Mouse (Mus musculus) brain, embryonic 14.5 days (tissue): ENCODE measurements at regions not wholly inside any gene's neighbourhood (a gene's known extent, or its start where the extent isn't known, plus 50 kb on each side); places are given as distances from the start of the nearest gene placed in this dataset.

Experiments used
- DNase-seq: peaks from one replicate; pipeline ENCODE4 v3.0.0-alpha.2; 2011; ENCODE audit warnings: low read depth
- CTCF ChIP-seq: fragments of 200-500 bp; IDR thresholded peaks from 2 replicates; pipeline ENCODE4 v1.5.1; 2012; ENCODE audit warnings: inconsistent platforms, mild to moderate bottlenecking, moderate library complexity, borderline replicate concordance; ENCODE audit not compliant: insufficient read depth, insufficient read length; ENCODE audit errors: extremely low read depth
- POLR2A ChIP-seq: fragments of 200-500 bp; IDR thresholded peaks from 2 replicates; pipeline ENCODE4 v1.6.1; 2012; ENCODE audit warnings: mild to moderate bottlenecking, inconsistent platforms, borderline replicate concordance; ENCODE audit not compliant: poor library complexity, insufficient read depth, insufficient read length, severe bottlenecking; ENCODE audit errors: extremely low read depth

DNA sequence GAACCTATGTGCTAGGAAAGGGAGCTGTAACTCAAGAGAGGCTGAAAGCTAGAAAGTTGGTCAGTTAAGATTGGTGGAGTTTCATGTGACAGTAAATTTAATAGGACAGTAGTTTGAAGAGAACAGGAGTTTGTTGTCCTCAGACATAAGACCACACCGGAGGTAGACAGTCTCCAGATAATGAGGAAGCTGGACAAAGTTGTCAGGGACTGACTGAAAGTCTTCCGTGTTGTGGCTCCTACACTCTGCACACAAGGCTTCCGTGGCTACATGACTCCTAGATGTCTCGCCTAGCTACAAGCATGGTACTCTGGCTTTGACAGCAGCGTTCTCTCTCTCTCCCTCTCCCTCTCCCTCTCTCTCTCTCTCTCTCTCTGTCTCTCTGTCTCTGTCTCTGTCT lies 171.9 kb upstream of the Rreb1 start:
- no peak for TF ChIP-seq POLR2A
- no peak for TF ChIP-seq CTCF
- DNase-seq = no peak

DNA sequence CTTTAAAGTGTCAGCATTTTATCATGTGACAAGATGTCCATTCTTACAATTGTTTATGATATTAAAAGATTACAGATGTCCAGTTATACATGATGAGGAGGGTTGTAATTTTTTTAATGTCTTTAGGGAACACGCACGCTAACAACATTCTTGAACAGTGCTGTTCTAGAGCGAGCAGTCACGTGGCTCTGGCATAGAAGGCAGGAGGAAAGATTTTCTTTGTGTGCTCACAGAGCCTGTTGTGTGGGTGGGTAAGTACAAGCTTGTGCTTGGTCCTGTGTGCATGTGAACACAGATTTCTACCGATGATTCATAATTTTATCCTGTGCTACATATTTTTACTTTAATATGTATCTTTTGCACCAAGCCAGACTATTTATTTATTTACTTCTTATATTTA lies 169.1 kb upstream of the Rreb1 start:
- TF ChIP-seq CTCF (no peak), POLR2A (no peak)
- no peak for DNase-seq

DNA sequence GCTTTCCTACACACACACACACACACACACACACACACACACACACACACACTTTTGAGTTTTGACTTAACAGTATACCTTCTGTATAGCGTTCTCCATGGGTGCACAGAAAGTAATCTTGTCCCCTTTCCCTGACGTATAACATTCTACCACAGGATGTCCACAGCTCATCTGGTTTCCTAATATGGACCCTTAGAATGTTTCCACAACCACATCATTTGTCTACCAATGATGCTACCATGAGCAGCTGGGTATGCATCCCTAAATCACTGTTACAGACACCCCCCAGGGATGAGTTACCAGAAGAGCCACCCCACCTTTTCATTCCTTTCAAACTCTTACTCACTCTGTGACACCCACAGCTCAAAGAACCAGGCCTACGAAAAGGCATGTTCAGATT lies 166.8 kb upstream of the Rreb1 start:
- DNase-seq = no peak
- TF ChIP-seq POLR2A (no peak), CTCF (no peak)

DNA sequence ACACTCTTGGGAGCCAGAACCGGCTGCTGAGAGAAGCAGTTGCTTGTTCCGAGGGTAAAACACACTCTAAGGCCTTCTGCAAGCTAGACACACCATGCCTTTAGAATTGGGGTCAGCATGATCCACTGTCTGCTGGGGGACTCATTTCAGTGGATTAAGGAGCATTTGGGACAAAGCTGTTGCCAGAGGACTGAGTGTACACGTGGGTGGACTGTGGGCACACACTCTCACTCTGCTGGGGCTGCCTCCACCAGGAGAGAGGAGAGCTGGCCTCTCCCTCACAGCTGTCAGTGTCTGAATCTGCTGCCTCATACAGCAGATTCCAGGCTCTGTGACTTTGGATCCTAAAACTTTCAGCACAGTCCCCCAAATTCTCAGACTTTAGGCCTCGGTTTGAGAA lies 161.2 kb upstream of the Rreb1 start:
- DNase-seq = no peak
- TF ChIP-seq POLR2A (no peak), CTCF (no peak)

DNA sequence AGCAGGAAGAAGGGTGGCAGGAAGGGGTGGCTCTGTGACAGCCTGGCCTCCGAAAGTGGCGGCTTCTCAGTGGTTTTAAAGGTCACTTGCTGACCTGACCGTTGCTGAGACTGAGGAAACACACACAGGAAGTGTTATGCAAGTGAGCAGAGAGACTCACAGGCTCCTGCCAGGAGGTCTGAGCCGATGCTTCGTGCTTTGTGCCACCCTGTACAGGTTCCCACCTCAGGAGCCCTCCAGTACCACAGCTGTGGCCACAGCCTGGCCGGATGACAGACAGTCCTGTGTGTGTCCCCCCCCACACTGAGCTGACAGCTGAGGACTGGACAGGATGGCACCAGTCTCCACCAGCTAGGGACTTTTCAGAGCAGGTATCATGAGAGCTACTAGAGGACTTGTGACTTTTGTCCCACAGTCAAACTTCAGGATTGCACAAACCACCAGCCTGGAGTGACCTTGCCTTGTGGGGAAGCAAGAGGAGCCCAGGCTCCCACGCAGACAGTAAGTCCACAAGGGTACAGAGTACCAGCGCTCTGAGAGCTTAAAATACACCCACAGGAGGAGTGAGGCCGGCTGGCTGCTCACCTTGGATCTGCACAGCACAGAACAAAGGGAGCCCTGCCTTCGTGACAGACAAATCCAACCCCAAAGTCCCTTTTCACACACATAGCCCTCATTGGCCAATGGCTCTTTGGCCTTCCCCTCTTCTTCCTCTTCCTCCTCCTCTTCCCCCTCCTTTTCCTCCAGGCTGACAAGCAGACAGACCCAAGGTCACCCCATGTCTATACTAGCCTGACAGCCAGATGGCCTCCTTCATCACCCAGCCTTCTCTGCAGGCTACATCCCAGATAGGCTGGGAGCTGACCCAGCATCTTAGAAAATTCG lies 158.1 kb upstream of the Rreb1 start:
- TF ChIP-seq POLR2A (no peak), CTCF (no peak)

DNA sequence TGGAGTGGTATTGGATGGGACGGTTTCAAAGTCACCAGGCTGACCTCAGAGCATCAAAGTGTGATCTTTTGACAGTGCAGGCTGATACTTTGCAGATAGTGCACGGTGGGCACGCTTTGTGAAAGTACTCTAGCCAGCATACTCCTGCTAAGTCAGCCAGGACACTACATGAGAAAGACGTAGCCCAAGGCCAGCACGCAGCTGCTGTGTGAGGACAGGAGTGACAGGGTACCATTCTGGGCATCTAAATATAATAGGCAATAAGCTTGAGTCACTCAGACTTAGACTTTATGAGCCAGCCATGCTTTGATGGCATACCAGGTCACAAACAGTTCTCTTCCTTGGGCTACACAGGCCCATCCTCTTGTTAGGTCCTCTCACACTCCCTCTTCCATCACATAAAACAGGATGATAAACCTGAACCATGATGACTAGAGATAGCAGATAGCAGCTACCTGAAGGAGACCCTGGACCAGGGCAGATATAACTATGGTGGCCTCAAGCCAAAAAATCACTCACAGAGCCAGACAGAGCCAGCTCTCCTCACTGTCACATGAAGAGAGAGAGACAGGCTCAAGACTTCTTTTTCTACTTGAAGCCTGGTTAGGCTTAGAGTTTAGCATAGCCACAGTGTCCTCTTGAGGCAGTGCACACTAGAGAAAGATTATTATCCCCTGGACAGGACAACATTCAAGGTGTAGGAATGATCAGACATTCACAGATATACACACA lies 156.7 kb upstream of the Rreb1 start:
- no peak for TF ChIP-seq CTCF
- TF ChIP-seq POLR2A = no peak
- no peak for DNase-seq

More for the DNA sequence above, 158.1 kb upstream of the Rreb1 start:
- no peak for DNase-seq

DNA sequence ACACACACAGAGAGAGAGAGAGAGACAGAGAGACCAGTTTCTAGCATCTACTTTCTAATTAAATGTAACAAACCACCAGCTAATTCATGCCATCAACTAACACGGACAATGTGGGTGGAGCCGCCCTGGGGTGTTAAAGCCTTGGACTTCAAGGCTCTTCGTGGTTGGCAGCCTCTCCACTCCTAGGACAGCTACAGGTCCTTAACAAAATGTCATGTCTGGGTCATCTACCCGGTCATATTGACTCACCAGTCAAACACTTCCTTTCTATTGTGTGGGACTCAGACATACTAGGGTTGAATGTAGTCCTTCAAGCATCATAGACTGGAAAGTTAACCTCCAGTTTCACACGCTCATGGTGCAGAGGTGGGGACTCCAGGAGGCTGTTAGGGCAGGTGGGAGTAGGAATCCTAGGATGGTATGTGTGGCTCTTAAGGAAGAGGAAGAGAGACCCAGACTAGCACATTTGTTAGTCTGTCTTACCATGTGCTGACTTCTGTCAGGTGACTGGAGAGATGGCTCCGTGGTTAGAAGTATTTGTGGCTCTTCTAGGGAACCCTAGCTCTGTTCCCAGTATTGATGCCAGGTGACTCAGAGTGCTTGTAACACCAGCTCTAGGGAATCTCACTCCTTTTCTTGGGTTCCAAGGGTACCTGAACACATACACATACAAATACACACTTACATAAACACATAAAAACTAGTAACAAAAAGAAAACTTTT lies 155.7 kb upstream of the Rreb1 start:
- no peak for DNase-seq
- TF ChIP-seq POLR2A (no peak), CTCF (no peak)

DNA sequence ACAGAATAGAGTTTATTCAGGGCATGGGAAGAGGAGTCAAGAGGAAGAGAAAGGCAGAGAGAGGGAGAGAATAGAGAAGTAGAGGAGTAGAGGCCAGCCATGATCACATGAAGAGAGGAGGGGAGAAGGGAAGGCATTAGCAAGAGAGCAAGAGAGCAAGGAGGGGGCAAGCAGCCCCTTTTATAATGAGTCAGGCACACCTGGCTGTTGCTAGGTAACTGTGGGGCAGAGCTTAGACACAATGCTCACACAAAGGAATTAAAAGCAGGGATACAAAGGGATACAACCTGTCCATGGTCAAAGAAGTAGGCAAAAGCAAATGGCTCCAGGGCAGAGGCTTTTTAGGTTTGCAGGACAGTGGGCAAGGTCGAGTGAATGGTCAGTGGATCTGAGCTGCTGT lies 153.5 kb upstream of the Rreb1 start:
- no peak for DNase-seq
- TF ChIP-seq CTCF = no peak
- no peak for TF ChIP-seq POLR2A

DNA sequence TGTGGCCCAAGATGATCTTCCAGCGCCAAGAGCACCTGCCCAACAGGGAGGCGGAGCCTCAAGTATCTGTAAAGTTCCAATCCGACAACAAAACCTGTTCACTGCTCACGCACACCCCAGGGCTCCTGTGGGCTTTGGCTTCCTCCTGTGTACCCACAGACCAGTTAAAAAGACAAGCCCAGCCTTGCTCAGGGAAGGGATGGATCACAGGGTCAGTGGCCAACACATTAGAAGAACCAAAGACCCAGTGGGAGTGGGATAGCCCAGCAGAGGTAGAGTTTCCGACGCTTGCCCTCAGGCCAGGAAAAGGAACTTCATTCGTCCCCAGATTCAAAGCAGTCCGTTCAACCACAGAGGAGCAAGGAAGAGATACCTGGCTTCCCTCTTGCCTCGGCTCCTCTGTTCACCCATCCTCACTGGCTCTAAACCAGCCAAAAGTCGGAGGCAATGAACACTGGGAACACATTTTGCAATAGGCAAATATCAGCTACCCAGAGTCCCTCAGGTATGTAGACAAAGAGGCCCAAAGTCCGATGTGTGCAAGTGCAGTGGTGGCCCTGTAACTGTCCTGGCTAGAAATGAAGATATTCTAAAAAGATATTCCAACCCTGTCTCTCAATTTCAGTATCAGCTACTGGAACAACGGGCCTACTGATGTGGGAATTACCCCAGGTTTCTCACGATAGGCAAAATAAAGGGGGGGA lies 152.5 kb upstream of the Rreb1 start:
- TF ChIP-seq CTCF (no peak), POLR2A (no peak)
- DNase-seq = no peak

DNA sequence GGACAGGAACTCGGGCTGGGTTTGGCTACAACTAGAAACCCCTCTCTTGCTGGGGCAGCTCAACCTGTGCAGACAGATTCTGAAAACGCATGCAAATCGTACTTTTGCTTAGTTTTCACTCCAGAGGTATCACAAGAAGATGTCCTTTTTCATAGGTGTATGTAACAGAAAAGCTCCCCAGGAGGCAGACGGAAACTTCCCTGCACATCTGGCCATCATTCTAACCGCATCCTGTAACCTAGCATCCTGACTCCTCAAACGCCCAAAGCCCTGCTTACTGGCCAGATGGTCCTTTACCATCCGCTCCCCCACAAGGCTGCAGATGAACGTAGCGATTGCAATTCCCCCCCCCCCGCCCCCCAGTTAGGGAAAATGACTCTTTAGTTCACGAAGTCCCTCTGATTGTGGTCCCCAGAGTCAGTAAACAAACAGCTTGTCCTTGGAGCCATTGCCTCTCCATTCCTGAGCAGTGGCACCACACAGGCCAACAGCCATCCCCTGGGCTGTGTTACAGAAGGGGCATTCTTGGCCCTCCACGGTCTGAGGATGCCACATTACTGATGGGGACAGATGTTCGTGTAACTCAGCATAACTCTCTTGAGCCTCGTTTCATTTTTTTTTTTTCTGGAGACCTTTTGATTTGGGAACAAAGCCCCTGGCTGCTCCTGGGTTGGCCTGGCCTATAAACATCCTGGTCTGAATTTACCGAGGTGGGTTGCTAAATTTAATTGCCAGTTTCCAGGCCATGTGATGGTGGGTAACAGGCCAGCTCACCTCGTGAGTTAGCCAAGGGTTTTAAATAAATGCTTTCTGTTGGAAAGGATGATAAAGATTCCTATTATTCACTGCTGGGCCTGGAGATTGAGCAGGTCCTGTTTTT lies 149.6 kb upstream of the Rreb1 start:
- DNase-seq = no peak

DNA sequence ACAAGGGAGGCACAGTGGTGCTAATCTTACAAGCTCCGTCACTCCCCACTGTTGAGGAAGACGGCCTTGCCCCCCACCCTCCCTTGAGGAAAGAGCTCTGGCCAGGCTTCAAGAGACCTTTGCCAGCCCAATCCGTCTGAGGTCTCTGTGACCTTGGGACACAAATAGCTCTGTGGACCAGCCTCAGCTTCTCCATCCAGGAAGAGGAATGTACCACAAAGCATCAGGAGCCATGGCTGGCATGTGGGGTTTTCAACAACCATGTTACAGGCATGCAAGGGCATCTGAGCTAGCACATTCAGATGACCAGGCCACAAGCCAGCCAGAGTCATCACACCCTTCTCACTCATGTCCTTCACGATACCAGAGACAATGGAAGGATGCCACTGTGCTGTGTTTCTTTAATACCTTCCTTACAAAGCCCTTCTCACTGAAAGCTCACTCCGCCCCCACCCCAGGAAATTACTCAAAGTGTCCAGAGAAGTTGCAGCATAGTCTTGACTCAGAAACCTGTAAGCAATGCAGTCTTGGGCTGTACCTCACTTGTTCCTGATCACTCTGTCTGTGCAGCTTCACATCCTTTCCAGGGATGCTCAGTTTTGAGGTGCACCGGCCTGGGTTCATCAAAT lies 148.8 kb upstream of the Rreb1 start:
- TF ChIP-seq POLR2A (no peak), CTCF (no peak)
- no peak for DNase-seq

More for the DNA sequence above, 149.6 kb upstream of the Rreb1 start:
- TF ChIP-seq POLR2A (no peak), CTCF (no peak)
